Mouse (Mus musculus) 416B (cell line): Measurements from ENCODE around the gene Sorbs2.
"Not testable (repeated sequence)": the region's sequence is repeated elsewhere in the genome, so short reads cannot be mapped to it uniquely, and the experiment has no call there.

Experiments used
- DNase-seq: peaks from one replicate; pipeline ENCODE4 v3.0.0; 2011; ENCODE audit warnings: low read depth

Sorbs2 gene

DNA sequence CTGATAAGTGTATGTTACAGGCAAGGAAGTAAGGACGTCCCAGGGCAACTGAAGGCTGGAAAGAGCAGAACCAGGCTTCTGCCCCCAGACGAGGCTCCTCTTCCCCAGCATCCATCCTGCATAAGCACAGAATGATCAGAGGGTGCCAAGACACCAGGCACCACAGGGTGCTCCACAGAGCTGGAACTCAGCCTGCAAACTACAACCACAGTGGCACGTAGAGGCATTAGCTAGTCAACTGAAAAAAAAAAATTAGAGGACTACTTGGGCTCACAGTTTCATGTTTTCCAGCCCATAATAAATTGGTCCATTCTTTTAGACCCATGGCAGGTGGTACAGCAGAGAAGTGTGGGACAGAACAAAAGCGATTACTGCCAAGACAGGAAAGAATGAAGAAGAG is 338.3 kb downstream of the Sorbs2 start:
- DNase-seq, result no peak

DNA sequence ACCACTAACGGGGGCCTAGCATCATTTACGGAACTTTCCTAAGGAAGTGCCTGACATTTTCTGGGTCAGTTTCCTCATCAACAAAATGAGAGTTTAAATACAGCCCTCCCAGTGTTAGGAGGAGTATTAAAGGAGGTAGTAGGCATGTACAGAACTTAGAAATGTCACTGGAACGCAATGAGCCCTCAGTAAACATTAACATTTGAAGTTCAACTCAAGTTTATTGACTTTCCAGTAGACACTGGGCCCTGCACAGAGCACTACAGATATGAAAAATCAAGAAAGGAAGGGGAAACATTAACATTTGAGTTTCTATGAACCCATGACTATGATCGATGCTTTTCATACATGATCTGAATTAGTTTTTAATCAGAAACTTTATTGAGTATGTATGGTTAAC is 347.5 kb downstream of the Sorbs2 start:
- DNase-seq, result no peak

DNA sequence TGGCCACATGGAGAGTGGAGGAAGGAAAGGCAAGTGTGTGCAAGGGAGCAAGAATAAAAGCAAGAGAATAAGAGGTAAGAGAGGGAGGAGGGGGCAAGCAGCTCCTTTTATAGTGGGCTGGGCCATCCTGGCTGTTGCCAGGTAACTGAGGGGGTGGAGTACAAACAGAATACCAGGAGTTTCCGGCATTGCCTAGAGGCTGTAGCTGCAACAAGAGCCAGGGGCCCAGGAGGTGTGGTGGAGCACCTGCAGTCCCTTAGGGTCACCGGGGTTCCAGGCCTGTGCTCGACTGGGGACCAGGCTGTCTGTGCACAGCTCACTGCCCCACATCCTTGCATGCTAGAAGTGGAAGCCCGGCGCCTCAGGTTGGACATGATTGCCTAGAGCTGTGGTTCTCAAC is 350.1 kb downstream of the Sorbs2 start:
- DNase-seq, result no peak

DNA sequence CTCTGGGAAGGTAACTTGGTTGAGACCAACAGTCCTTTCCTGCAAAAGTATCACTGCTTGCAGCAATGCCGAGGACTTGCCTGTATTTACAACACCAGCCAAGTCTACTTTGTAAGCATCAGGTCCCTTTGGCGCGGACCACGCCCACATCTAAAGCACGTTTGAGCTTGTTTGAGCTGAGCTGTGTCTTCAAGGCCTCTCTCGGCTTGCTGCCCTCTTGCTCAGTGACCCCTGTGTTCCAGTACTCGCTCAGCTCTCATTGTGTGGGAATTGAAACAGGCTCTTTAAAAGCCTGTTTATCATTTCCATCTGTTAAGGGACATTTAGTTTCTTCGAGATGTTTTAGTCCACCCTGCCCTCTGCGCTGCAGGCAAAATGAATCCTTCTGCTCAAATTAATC is 350.8 kb downstream of the Sorbs2 start:
- DNase-seq, result no peak

DNA sequence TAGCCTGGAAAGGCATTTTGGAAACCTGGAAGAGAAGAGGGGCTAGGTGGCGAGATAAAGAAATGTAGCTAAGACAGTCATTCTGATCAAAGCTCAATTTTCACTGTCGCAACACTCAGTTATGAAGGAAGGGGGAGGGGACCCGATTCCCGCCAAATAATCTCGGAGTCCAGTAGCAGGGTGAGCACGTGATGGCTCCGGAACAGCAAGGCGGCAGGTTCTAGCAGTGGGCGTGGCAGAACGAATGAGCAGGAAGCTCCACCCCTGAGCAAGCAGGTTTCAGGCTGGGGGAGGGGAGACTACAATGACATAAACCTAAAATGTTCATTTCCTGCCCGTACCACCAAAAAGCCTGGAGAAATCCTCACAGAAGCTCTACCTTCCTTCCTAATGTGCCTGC is 364.0 kb downstream of the Sorbs2 start:
- not testable (repeated sequence) for DNase-seq

DNA sequence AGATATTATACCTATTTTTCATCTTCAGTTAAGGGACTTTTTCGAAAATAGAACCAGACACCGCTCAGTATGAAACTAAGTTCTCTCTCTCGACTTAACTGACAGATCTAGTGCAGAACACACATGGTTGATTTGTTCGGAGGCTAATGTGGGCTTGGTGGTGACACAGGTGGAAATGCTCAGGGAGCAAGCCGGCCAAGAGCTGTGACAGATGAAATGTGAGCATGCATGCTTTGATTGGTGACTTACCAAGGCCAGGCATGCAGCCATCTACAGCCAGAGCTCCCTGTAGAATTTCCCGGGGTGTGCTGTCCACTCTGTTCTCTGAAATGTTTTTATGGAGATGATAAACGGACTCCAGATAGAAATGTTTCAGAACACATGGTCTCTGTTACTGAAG is 364.5 kb downstream of the Sorbs2 start:
- DNase-seq, result no peak

- no peak for DNase-seq
Measured at GRCm38 (mm10) chr8:45874945-45875626, 367.5 kb downstream of the Sorbs2 start.

- DNase-seq, result no peak
Measured at GRCm38 (mm10) chr8:45876397-45876796, 368.8 kb downstream of the Sorbs2 start.
